Mouse (Mus musculus) megakaryocyte, embryonic 14.5 days (primary cell): Measurements from ENCODE around the gene Pla2g16.

Experiments used
- FLI1 ChIP-seq: IDR thresholded peaks from 2 replicates; pipeline ENCODE4 v1.6.1; 2012; ENCODE audit warnings: low read length, inconsistent platforms, mixed read lengths
- GATA1 ChIP-seq: IDR thresholded peaks from 3 replicates; pipeline ENCODE4 v1.6.1; 2012; ENCODE audit warnings: mixed read lengths, low read length, inconsistent platforms, borderline replicate concordance

- TF ChIP-seq GATA1 (no peak), FLI1 (no peak)
Measured at GRCm38 (mm10) chr19:7617696-7618095, 60.4 kb downstream of the Pla2g16 start.
